Mouse (Mus musculus): ENCODE results near the gene Mnd1. TPM values are rescaled to one million over a fixed set of nuclear protein-coding genes. Genes with fewer than 3 reads are reported as not detected.

Mnd1 gene
- polyA plus RNA-seq, 1 experiment from 2014 or later, result 12.3 TPM

DNA sequence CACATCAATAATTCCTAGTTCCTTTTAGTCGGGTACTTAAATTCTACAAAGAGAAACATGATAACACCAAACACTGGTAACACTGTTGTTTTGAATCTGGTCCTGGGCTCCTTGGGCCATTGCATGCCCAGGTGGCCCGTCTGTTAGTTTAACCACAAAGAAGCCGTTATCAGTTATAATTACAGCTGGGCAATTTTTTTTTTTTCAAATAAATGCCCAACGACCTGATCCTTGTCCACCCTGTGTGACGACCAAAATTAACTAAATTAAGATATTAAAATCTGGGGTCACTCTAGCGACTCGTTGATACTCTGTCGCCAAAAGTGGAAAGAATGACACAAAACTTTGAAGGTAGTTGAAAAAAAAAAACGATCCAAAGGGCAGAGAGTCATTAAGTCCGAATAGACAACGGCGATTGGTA lies 855 bp downstream of the Mnd1 start:
- Histone ChIP-seq H3K36me3 (peaks cover 13% of the 10 kb centered on the region), H3K27ac (replicated peaks) (peak overlapping the region; percentile 90; the same call in 1 of the 2 replicates), H3K4me1 (peaks cover 14% of the 10 kb centered on the region), H3K9me3 (replicated peaks) (no peaks in the 10 kb centered on the region; the same call in 1 of the 2 replicates), H3K4me3 (peak overlapping the region; percentile 56), H3K27me3 (ENCODE audit: low read depth, poor library complexity, severe bottlenecking) (no peaks in the 10 kb centered on the region)
- WGBS, result 17% methylated on average over 12 of the region's 12 CpGs
- DNase-seq (ENCODE audit: low spot score), result no peak

GRCm38 (mm10) chr3:84149831-84150230 lies 5.8 kb downstream of the Mnd1 start:
- no peak for DNase-seq (ENCODE audit: low spot score)
- H3K27ac ChIP-seq (replicated peaks), result no peak overlapping the region
- no peak overlapping the region for H3K4me3 ChIP-seq
- WGBS, result 97% methylated on average over 3 of the region's 3 CpGs
- H3K36me3 ChIP-seq, result 0 out of 2 replicates have a peak, but pooled peaks cover 3% of the 10 kb centered on the region
- H3K4me1 ChIP-seq, result no peaks in the 10 kb centered on the region; the same call in 1 of the 2 replicates
- H3K27me3 ChIP-seq (ENCODE audit: low read depth, poor library complexity, severe bottlenecking), result no peaks in the 10 kb centered on the region
- no peaks in the 10 kb centered on the region; the same call in 1 of the 2 replicates for H3K9me3 ChIP-seq (replicated peaks)

DNA sequence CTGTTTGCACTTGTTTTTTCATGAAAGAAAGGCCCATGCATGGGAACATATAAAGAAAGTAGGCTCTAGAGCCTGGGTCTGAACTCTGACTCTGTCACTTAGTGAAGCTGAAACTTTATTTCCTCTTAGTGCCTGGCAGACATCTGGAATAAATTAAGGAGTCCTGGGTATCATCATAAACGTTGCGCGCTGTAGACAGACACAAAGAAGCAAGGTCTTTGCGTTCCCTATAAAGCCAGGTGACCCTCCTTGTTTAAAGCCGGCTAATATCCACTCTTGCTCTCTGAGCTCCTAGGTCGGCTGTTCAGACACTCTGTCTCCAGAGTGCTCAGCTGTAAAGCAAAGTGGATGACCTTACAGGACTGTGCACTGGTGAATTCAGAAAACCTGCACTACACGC lies 14.6 kb downstream of the Mnd1 start:
- no peak overlapping the region for H3K4me3 ChIP-seq
- no peak for DNase-seq (ENCODE audit: low spot score)
- 82% methylated on average over 7 of the region's 7 CpGs for WGBS
- H3K4me1 ChIP-seq, result no peaks in the 10 kb centered on the region
- H3K36me3 ChIP-seq, result no peaks in the 10 kb centered on the region
- no peaks in the 10 kb centered on the region for H3K27me3 ChIP-seq (ENCODE audit: low read depth, poor library complexity, severe bottlenecking)
- H3K9me3 ChIP-seq (replicated peaks), result no peaks in the 10 kb centered on the region
- no peak overlapping the region for H3K27ac ChIP-seq (replicated peaks)

DNA sequence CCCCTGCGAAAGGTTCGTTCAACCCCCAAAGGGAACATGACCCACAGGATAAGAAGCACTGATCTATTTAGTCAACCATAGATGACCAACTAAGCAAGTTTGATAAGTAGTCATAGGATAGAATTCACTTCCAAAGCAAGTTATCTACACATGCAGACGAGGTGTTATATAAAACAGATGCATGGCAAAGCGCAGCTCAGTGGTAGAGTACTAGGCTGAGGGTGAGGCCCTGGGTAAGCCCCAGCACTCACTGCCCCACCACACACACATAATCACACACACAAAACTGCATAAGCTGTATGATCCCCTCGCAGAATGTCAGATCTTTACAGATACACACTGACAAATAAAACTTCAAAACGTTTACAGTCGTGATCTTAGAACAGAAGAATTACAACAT lies 19.1 kb downstream of the Mnd1 start:
- H3K36me3 ChIP-seq, result no peaks in the 10 kb centered on the region
- no peak overlapping the region for H3K27ac ChIP-seq (replicated peaks)
- H3K9me3 ChIP-seq (replicated peaks), result no peaks in the 10 kb centered on the region
- no peaks in the 10 kb centered on the region for H3K27me3 ChIP-seq (ENCODE audit: low read depth, poor library complexity, severe bottlenecking)
- no peak for DNase-seq (ENCODE audit: low spot score)
- peaks cover 6% of the 10 kb centered on the region for H3K4me1 ChIP-seq
- H3K4me3 ChIP-seq, result no peak overlapping the region
- WGBS, result 90% methylated on average over 7 of the region's 7 CpGs

DNA sequence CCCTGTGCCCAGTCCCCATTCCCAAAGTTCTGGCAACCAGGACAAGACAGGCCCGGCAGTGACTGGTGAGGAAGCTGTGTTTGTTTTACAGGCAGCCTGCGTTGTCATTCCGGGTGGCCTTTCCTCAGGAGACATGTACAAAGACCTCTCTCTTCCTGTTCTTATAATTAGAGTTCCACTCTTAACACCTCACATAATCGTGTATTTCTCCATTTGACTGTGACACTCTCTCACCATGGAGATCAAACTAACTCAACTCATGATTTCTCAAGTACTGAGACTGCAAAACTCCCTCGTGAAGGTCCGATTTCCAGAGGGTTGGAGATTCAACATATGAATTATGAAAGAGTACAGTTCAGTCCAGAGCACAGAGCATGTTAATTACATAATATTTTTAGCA lies 19.7 kb downstream of the Mnd1 start:
- DNase-seq (ENCODE audit: low spot score), result no peak
- Histone ChIP-seq H3K9me3 (replicated peaks) (no peaks in the 10 kb centered on the region), H3K36me3 (no peaks in the 10 kb centered on the region), H3K27ac (replicated peaks) (no peak overlapping the region), H3K4me1 (peaks cover 6% of the 10 kb centered on the region), H3K27me3 (ENCODE audit: low read depth, poor library complexity, severe bottlenecking) (no peaks in the 10 kb centered on the region), H3K4me3 (no peak overlapping the region)
- 71% methylated on average over 6 of the region's 6 CpGs for WGBS

DNA sequence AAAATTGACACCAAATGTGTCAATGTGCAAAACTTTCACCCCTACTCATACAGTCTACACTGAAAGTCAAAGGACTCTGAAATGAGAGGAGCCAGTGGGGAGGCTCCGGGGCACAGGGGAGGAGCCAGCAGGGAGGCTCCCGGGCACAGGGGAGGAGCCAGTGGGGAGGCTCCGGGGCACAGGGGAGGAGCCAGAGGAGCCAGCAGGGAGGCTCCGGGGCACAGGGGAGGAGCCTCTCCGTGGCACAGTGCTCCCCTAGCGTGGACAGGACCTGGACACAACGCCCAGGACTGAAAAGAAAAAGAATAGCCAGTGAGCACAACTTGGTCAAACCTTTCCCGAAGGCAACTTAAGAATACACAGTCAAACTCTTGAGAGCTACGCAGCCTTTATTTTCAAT lies 20.2 kb downstream of the Mnd1 start:
- H3K4me3 ChIP-seq, result no peak overlapping the region
- H3K27ac ChIP-seq (replicated peaks), result no peak overlapping the region
- H3K27me3 ChIP-seq (ENCODE audit: low read depth, poor library complexity, severe bottlenecking), result no peaks in the 10 kb centered on the region
- peaks cover 6% of the 10 kb centered on the region for H3K4me1 ChIP-seq
- no peak for DNase-seq (ENCODE audit: low spot score)
- no peaks in the 10 kb centered on the region for H3K9me3 ChIP-seq (replicated peaks)
- 30% methylated on average over 9 of the region's 9 CpGs for WGBS
- no peaks in the 10 kb centered on the region for H3K36me3 ChIP-seq

DNA sequence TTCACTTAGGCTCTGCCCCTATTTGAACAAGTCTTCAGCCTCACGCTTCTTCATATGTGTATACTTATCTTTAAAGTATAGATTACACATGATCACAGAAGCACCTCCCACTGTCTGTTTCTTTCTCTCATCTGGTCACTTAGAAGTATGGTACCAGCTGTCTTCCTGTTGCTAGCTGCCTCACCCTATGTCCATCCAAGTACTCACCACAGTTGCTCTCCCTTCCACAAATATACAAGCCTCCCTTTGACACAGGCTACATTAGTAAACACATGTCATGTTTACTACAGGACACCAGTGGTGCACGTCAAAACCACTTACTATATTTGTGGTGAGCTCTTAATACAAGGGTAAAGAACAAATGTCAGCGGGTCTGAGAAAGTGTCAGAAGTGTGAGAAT lies 24.2 kb downstream of the Mnd1 start:
- H3K9me3 ChIP-seq (replicated peaks), result no peaks in the 10 kb centered on the region
- H3K36me3 ChIP-seq, result no peaks in the 10 kb centered on the region
- H3K27me3 ChIP-seq (ENCODE audit: low read depth, poor library complexity, severe bottlenecking), result no peaks in the 10 kb centered on the region
- H3K4me3 ChIP-seq, result no peak overlapping the region
- peaks cover 6% of the 10 kb centered on the region for H3K4me1 ChIP-seq
- H3K27ac ChIP-seq (replicated peaks), result no peak overlapping the region
- WGBS, result 87% methylated on average over 3 of the region's 3 CpGs
- DNase-seq (ENCODE audit: low spot score), result no peak

GRCm38 (mm10) chr3:84130776-84131175 lies 24.8 kb downstream of the Mnd1 start:
- Histone ChIP-seq H3K27me3 (ENCODE audit: low read depth, poor library complexity, severe bottlenecking) (no peaks in the 10 kb centered on the region), H3K4me1 (peaks cover 6% of the 10 kb centered on the region), H3K27ac (replicated peaks) (no peak overlapping the region), H3K9me3 (replicated peaks) (no peaks in the 10 kb centered on the region), H3K4me3 (no peak overlapping the region), H3K36me3 (no peaks in the 10 kb centered on the region)
- DNase-seq (ENCODE audit: low spot score), result no peak
- 79% methylated on average over 5 of the region's 5 CpGs for WGBS

GRCm38 (mm10) chr3:84128871-84129870 lies 26.4 kb downstream of the Mnd1 start:
- Histone ChIP-seq H3K4me3 (no peak overlapping the region), H3K9me3 (replicated peaks) (no peaks in the 10 kb centered on the region), H3K27ac (replicated peaks) (no peak overlapping the region), H3K36me3 (no peaks in the 10 kb centered on the region), H3K4me1 (peaks cover 3% of the 10 kb centered on the region; the same call in 1 of the 2 replicates), H3K27me3 (ENCODE audit: low read depth, poor library complexity, severe bottlenecking) (no peaks in the 10 kb centered on the region)
- 79% methylated on average over 11 of the region's 11 CpGs for WGBS
- DNase-seq (ENCODE audit: low spot score), result no peak

DNA sequence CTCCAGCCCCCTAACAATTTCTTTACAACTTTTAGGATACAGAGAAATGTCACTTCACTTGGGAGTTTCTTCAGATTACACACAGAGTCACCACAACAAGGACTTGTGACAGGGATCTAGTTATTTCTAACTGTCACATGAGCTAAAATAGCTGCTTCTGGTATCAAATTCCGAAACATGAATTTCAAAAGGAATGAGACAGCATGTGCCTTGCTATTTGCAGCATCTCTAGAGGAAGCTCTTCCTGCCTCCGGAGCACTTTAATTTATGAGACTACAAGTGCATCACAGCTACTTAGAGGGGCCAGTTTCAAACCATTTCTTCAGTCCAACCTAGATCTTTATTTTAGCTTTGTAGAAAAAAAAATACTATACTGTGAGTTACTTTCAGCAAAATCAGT lies 28.2 kb downstream of the Mnd1 start:
- no peak for DNase-seq (ENCODE audit: low spot score)
- H3K27ac ChIP-seq (replicated peaks), result no peak overlapping the region
- no peaks in the 10 kb centered on the region for H3K36me3 ChIP-seq
- no peak overlapping the region for H3K4me3 ChIP-seq
- H3K9me3 ChIP-seq (replicated peaks), result no peaks in the 10 kb centered on the region
- WGBS, result 89% methylated on average over 2 of the region's 2 CpGs
- H3K4me1 ChIP-seq, result peaks cover 4% of the 10 kb centered on the region; the same call in 1 of the 2 replicates
- H3K27me3 ChIP-seq (ENCODE audit: low read depth, poor library complexity, severe bottlenecking), result no peaks in the 10 kb centered on the region

DNA sequence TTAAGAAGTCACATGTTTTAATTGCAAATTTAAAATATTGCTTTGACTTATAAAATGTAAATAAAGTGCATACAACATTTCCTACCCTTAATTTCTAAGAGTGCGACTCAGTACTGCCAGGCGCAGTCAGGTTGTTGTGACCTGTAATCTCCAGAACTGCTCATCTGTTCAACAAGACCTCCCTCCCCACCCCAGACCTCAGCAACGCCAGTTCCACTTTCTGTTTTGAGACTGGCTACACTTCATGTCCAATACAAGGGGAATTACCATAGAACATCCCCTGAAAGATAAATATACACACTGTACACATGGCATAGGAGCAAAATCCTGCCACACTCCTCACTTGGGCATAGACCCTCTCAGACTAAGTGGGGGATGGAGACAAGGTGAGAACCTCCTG lies 28.9 kb downstream of the Mnd1 start:
- H3K4me3 ChIP-seq, result no peak overlapping the region
- 88% methylated on average over 3 of the region's 3 CpGs for WGBS
- H3K27ac ChIP-seq (replicated peaks), result no peak overlapping the region
- H3K9me3 ChIP-seq (replicated peaks), result no peaks in the 10 kb centered on the region
- DNase-seq (ENCODE audit: low spot score), result no peak
- no peaks in the 10 kb centered on the region for H3K36me3 ChIP-seq
- no peaks in the 10 kb centered on the region for H3K27me3 ChIP-seq (ENCODE audit: low read depth, poor library complexity, severe bottlenecking)
- H3K4me1 ChIP-seq, result peaks cover 4% of the 10 kb centered on the region; the same call in 1 of the 2 replicates

- 76% methylated on average over 6 of the region's 6 CpGs for WGBS
- Histone ChIP-seq H3K36me3 (no peaks in the 10 kb centered on the region), H3K27me3 (ENCODE audit: low read depth, poor library complexity, severe bottlenecking) (no peaks in the 10 kb centered on the region), H3K9me3 (replicated peaks) (no peaks in the 10 kb centered on the region), H3K4me1 (peaks cover 4% of the 10 kb centered on the region; the same call in 1 of the 2 replicates), H3K4me3 (no peak overlapping the region), H3K27ac (replicated peaks) (no peak overlapping the region)
- DNase-seq (ENCODE audit: low spot score), result no peak
Measured at GRCm38 (mm10) chr3:84125704-84126289, 29.8 kb downstream of the Mnd1 start.

DNA sequence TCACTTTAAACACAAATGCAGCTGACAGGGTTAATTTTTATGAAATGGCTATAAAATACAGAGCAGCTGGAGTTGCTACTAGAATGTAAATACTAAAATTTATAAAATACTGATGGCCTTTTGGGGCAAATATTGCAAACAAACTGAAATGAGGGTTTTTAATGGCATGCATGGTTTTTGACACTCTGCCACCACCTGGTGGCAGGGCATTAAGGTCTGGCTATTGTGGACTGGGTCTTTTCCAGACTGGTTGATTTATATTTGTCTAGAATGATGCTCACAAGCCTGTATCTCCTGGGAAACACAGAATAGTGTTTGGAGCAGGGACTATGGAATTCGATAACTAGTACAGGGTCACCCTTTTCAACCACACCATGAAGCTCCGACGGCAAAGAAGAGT lies 32.1 kb downstream of the Mnd1 start:
- H3K9me3 ChIP-seq (replicated peaks), result no peaks in the 10 kb centered on the region
- DNase-seq (ENCODE audit: low spot score), result no peak
- H3K27me3 ChIP-seq (ENCODE audit: low read depth, poor library complexity, severe bottlenecking), result no peaks in the 10 kb centered on the region
- no peak overlapping the region for H3K4me3 ChIP-seq
- no peak overlapping the region for H3K27ac ChIP-seq (replicated peaks)
- peaks cover 4% of the 10 kb centered on the region; the same call in 1 of the 2 replicates for H3K4me1 ChIP-seq
- WGBS, result 87% methylated on average over 3 of the region's 3 CpGs
- no peaks in the 10 kb centered on the region for H3K36me3 ChIP-seq

Data from midbrain, embryonic 10.5 days (tissue).